Mouse (Mus musculus) C2C12 (cell line): ENCODE measurements around the gene Ppm1e.

Experiments used
- CEBPB ChIP-seq: IDR thresholded peaks from one replicate; pipeline ENCODE4 v1.6.1; 2011; ENCODE audit warnings: low read depth, mild to moderate bottlenecking, control low read depth, moderate library complexity
- CTCF ChIP-seq: IDR thresholded peaks from one replicate; pipeline ENCODE4 v1.5.1; 2011; ENCODE audit not compliant: control insufficient read depth, insufficient read depth, insufficient read length
- MAX ChIP-seq: IDR thresholded peaks from one replicate; pipeline ENCODE4 v1.6.1; 2011; ENCODE audit warnings: mild to moderate bottlenecking, control low read depth
- MYOD1 ChIP-seq: IDR thresholded peaks from one replicate; pipeline ENCODE4 v1.6.1; 2011; ENCODE audit warnings: low read depth; ENCODE audit not compliant: control insufficient read depth, insufficient read length
- MYOG ChIP-seq: IDR thresholded peaks from one replicate; pipeline ENCODE4 v1.6.1; 2011; ENCODE audit not compliant: control insufficient read depth, insufficient read length; ENCODE audit errors: extremely low read depth
- USF1 ChIP-seq: IDR thresholded peaks from one replicate; pipeline ENCODE4 v1.6.1; 2011; ENCODE audit warnings: low read depth, mild to moderate bottlenecking, control low read depth, moderate library complexity

- TF ChIP-seq CTCF, result no peak
- TF ChIP-seq USF1, result no peak
- no peak for TF ChIP-seq MYOG
- no peak for TF ChIP-seq CEBPB
- no peak for TF ChIP-seq MYOD1
- no peak for TF ChIP-seq MAX
Observed at GRCm38 (mm10) chr11:87359262-87359612, 414 bp upstream of the Ppm1e start.
